Mouse (Mus musculus): Measurements from ENCODE around the gene Ezh1.

Ezh1 gene

GRCm38 (mm10) chr11:101226065-101226701 is at the start of gene Ezh1:
Gene Ezh1 (minus strand): TSS chr11:101226463.
- peak; percentile 76 for DNase-seq (ENCODE audit: low read depth, low spot score)

- no peak for DNase-seq (ENCODE audit: low read depth, low spot score)
Measured at GRCm38 (mm10) chr11:101275309-101275708, 49.0 kb upstream of the Ezh1 start.

- no peak for DNase-seq (ENCODE audit: low read depth, low spot score)
Measured at GRCm38 (mm10) chr11:101272446-101272845, 46.2 kb upstream of the Ezh1 start.

GRCm38 (mm10) chr11:101269577-101270116 is 43.4 kb upstream of the Ezh1 start:
- peak; percentile 56 for DNase-seq (ENCODE audit: low read depth, low spot score)

DNA sequence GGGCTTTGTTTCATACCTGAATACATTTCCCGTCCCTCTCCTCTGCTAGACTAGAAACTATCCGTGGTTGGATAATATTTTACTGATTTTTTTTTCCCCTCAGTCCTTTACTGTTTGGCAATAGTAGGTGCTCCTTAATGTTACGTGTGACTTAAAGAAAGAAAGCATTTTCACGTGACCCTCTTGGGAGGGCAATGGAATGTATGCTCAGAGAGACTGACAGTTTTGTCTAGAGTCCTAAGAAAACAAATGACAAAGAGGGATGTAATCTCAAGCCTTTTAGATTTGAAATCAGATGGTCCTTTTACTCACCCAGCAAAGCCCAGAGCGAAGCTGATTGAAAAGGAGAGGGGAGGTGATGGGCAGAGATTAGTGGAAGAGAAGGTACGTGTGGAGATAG is 39.6 kb upstream of the Ezh1 start:
- no peak for DNase-seq (ENCODE audit: low read depth, low spot score)

DNA sequence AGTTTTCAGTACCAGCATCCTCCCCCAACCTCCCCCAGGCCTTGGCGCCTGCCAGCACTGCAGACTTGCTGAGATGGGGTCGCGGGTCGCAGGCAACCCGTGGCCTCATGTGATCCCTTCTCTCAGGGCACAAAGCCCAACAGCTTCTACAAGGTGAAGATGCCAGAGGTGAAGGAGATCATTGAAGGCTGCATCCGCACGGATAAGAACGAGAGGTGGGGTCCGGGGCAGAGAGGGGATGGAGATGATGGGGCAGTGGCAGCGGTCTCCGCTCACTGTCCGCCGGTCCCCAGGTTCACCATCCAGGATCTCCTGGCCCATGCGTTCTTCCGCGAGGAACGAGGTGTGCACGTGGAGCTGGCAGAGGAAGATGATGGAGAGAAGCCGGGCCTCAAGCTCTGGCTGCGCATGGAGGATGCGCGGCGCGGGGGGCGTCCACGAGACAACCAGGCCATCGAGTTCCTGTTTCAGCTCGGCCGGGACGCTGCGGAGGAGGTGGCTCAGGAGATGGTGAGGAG is 38.8 kb upstream of the Ezh1 start:
- no peak for DNase-seq (ENCODE audit: low read depth, low spot score)

- no peak for DNase-seq (ENCODE audit: low read depth, low spot score)
Measured at GRCm38 (mm10) chr11:101263989-101264280, 37.7 kb upstream of the Ezh1 start.

DNA sequence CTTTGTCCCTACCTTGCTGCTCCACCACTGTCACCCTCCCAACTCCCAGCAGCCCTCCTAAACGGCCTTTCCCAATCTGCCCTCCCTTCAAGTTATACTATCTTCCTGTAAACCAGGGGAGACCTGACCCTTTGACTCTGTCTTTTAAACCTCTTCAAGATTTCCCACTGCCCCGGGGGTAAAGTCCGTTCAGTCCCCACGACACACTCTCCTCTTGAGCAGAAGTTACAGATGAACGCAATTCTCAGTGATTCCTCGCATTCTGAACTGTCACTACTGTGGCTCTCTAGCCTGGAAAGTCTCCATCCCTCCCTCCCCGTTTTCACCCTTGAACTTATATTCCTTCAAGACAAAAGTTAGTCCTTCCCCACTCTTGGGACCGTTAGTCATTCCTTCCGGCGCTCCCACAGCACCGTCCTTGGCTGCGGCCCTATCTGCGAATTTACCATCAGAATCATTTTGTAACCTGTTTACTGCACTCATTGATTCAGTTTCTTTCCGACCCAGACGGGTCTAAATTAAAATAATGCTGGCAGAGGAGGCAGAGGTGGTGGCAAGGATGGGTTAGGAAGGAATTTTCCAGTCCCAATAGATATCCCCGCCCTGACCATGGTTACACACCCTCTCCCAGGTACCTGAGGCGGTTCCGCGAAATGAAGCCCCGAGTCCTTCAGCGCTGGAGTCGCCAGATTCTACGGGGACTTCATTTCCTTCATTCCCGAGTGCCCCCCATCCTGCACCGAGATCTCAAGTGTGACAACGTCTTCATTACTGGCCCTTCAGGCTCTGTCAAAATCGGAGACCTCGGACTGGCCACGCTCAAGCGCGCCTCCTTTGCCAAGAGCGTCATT is 37.1 kb upstream of the Ezh1 start:
- DNase-seq (ENCODE audit: low read depth, low spot score) = no peak

DNA sequence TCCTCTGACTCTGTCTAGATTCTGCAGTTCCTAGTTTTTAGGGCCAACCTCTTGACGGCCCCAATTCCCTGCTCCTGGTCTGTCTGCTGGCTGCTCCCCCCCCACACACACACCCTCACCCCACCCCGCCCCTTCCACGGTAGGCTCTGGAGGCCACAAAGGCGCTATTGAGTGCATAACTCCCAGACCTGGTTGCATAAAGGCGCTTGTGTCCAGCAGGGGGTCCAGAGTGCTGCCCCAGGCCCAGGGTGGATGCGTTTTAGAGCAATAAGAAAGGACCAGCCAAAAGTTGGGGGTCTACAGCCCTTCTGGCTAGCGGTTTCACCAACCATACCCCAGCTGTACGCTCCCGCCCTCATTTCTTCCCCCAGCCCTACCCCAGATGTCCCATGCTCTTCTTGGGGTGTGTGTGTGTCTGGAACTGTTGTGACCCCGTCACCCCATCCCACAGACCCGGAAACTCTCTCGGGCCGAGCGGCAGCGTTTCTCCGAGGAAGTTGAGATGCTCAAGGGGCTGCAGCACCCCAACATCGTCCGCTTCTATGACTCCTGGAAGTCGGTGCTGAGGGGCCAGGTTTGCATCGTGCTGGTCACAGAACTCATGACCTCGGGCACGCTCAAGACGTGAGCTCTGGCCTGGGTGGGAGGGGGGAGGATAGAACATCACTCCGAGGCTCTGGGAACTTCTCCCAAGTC is 36.2 kb upstream of the Ezh1 start:
- DNase-seq (ENCODE audit: low read depth, low spot score) = no peak

DNA sequence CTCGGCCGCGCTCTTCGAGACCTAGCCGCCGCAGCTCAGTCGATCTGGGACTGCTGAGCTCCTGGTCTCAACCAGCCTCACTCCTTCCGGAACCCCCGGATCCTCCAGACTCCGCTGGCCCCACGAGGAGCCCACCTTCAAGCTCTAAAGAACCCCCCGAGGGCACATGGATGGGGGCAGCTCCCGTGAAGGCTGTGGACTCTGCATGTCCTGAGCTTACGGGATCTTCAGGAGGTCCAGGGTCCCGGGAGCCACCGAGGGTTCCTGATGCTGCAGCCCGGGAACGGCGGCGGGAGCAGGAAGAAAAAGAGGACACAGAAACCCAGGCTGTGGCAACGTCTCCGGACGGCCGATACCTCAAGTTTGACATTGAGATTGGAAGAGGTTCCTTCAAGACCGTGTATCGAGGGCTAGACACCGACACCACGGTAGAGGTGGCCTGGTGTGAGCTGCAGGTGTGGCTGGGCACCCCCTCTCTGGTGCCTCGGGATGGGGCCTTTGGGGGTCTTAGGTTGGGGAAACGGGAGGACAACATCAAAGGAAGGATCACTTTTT is 34.6 kb upstream of the Ezh1 start:
- no peak for DNase-seq (ENCODE audit: low read depth, low spot score)

DNA sequence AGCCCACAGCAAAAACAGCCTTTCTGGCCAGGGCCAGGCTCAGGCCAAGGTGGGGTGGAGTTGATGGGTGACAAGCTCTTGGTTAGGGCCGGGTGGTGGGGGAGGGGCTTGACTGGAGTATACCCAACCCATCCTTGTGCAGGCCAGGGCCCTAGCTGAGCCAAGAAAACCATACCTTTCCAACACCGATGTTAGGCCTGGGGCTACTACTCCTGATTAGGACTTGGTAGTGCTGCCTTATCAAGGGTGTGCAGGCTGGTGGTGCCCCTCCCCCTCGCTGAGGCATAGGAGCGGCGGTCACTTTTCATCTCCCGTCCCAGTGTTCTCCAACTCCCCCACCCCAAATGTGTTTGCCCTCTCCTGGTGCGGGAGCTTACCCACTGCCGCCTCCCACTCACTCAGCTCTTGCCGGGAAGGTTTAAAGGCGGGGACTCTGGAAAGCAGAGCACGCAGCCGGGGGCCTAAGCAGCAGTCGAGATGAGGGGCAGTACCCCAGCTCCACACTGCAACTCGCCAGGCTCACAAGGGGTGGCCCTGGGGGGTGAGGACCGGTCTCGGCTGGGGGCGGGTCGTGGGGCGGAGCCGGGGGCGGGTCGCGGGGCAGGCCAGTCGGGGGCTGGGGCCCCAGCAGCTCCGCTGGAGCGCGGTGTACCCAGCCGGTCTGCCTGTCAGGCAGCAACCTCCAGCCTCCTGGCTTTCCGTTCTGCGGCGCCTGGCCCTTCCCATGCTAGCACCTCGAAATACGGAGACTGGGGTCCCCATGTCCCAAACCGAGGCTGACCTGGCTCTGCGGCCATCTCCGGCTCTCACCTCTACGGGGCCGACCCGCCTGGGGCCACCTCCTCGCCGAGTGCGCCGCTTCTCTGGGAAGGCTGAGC is 33.9 kb upstream of the Ezh1 start, which contains the start of gene Wnk4:
TSS of gene Wnk4 (plus strand) at position 620 of the 878 bp plus-strand sequence.
- DNase-seq (ENCODE audit: low read depth, low spot score) = no peak

GRCm38 (mm10) chr11:101259261-101259712 is 33.0 kb upstream of the Ezh1 start:
- DNase-seq (ENCODE audit: low read depth, low spot score) = no peak

- DNase-seq (ENCODE audit: low read depth, low spot score) = no peak
Measured at GRCm38 (mm10) chr11:101255826-101256775, 29.8 kb upstream of the Ezh1 start.

DNA sequence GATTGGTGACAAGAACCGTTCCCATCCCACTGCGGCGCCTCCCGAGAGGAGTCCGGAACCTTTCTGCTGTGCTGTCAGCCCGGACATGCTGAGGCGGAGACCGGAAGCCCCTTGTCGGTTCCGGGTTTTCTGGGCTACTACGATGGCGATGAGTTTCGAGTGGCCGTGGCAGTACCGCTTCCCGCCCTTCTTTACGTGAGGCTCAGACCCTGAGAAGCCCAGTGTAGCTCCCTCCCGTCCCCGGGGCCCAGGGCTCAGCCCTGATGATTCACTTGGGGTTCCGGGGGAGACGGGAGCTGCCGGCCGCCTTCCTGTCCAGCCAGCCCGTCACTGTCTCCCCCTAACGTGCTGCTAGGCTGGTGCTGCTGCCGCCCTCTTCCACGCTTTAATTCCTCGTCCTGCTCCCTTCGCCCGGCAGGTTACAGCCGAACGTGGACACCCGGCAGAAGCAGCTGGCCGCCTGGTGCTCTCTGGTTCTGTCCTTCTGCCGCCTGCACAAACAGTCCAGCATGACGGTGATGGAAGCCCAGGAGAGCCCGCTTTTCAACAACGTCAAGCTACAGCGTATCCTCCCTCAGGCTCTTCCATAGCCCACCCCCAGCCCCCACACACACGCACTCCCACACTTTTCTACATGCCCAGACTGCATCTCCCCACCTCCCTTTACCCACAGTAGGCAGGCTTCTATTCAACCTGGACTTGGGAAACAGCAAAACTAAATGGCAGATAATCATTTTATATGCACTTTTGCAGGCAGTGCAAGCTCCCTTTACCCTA is 27.5 kb upstream of the Ezh1 start, which contains the start of gene Vps25:
TSS of gene Vps25 (plus strand) at position 95 of the 777 bp plus-strand sequence.
- DNase-seq (ENCODE audit: low read depth, low spot score) = peak; percentile 77

DNA sequence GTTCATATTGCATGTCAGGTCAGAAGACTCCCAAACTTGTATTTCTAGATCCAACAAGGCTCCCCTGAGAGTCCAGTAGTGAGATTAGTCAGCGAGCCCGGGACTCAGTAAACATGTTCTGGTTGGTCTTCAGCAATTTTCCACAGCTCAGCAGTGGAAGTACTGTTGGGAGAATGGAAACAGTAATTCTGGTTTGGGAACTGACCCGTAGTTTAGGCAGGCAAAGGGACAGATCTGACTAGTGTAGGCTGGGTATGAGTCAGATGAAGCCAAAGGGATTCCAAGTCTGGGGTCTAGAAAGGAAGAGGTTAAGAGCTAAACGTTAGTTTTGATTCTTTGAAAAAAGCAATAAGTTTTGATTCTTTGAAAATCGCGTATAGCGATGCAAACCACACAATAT is 26.7 kb upstream of the Ezh1 start:
- DNase-seq (ENCODE audit: low read depth, low spot score) = no peak

- DNase-seq (ENCODE audit: low read depth, low spot score) = no peak
Measured at GRCm38 (mm10) chr11:101251031-101251430, 24.8 kb upstream of the Ezh1 start.

- DNase-seq (ENCODE audit: low read depth, low spot score) = no peak
Measured at GRCm38 (mm10) chr11:101248258-101248994, 22.2 kb upstream of the Ezh1 start.

GRCm38 (mm10) chr11:101247521-101248030 is 21.3 kb upstream of the Ezh1 start:
- DNase-seq (ENCODE audit: low read depth, low spot score) = no peak
